Mouse (Mus musculus) erythroblast, embryonic 14.5 days (primary cell): ENCODE measurements around the gene Ddx11.

ENCODE experiments used
- GATA1 ChIP-seq: IDR thresholded peaks from 2 replicates; pipeline ENCODE4 v1.6.1; 2012; ENCODE audit warnings: low read length, inconsistent platforms, mixed read lengths
- TAL1 ChIP-seq: IDR thresholded peaks from 3 replicates; pipeline ENCODE4 v1.6.1; 2012; ENCODE audit warnings: low read length, inconsistent platforms, mixed read lengths

- TF ChIP-seq GATA1, result no peak
- TF ChIP-seq TAL1, result no peak
Measured at GRCm38 (mm10) chr17:66120701-66121100, 2.6 kb upstream of the Ddx11 start.
